ENCODE assay signal across 8 mouse cellular contexts in the genomic region with DNA sequence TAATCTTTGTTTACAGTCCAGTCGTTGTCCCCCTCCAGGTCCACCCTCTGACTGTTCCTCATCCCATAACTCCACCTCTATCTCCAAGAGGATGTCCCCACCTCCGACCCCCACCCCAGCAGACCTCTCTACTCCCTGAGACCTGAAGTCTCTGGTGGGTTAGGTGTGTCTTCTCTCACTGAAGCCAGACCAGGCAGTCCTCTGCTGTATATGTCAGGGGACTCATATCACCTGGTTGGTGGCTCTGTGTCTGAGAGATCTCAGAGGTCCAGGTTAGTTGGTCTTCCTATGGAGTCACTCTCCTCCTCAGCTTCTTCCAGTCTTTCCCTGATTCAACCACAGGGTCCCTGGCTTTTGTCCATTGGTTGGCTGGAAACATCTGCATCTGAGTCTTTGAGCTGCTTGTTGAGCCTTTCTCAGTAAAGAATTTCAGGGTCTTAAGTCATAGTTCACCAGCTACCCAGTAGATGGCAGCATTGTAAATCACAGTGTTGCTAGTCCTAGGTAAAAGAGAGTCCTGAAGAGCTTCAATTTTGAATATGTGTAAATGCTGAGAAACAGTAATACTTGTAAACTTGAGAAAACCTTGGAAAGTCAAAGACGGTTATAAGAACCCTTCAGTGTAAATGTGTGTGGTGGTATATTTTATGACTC.
A peak's percentile ranks its signal among the peaks of the same experiment; 100 is the strongest.
DNase-seq lines count a peak whose midpoint lies in the region.

No protein-coding gene starts in this region.

- peak; percentile 9 for DNase-seq in adrenal gland, postnatal 10 days
- no peak for DNase-seq in adrenal gland, postnatal 25 days
- peak; percentile 16 for DNase-seq in layer of hippocampus, adult 9-10 months (ENCODE audit: low spot score)
- DNase-seq in layer of hippocampus, postnatal 10 days (ENCODE audit: low spot score in 2 of 2), result no peak
- DNase-seq in fibroblast of lung, adult 2 months (ENCODE audit: low read depth), result peak; percentile 31
- peak; percentile 13 for DNase-seq in lung, postnatal 25 days (ENCODE audit: low spot score)
- no peak for DNase-seq in yolk sac, embryonic 10.5 days (ENCODE audit: low spot score)
- no peak for DNase-seq in spleen, postnatal 14 days (ENCODE audit: low spot score in 2 of 2)

Comparison
In these comparisons a context has a peak if more than half of its experiments do, and no peak if none do; other contexts are left out.
1. DNase-seq: peak in adrenal gland, postnatal 10 days (single experiment), layer of hippocampus, adult 9-10 months (single experiment), fibroblast of lung, adult 2 months (single experiment) and lung, postnatal 25 days (single experiment); none in adrenal gland, postnatal 25 days (single experiment), layer of hippocampus, postnatal 10 days (0 of 2), yolk sac, embryonic 10.5 days (single experiment) and spleen, postnatal 14 days (0 of 2).